Mouse (Mus musculus) bone marrow macrophage, adult 2 months (primary cell): Measurements from ENCODE around the gene Cnn1. TPM values are rescaled to one million over a fixed set of nuclear protein-coding genes. Genes with fewer than 3 reads are reported as not detected.

ENCODE experiments used
- H3K27ac ChIP-seq: 2 replicates; pipeline ENCODE4 v1.5.1; 2012; ENCODE audit warnings: low read depth, low read length; ENCODE audit not compliant: insufficient read depth
- H3K4me1 ChIP-seq: 2 replicates; pipeline ENCODE4 v1.6.1; 2012; ENCODE audit warnings: low read length; ENCODE audit not compliant: control insufficient read depth, insufficient read depth
- H3K4me3 ChIP-seq: 2 replicates; pipeline ENCODE4 v1.5.1; 2012; ENCODE audit warnings: mild to moderate bottlenecking, low read length, moderate library complexity; ENCODE audit not compliant: insufficient read depth
- CTCF ChIP-seq: IDR thresholded peaks from 2 replicates; pipeline ENCODE4 v1.5.1; 2012; ENCODE audit warnings: low read depth, mild to moderate bottlenecking, low read length, moderate library complexity
- POLR2A ChIP-seq: IDR thresholded peaks from 2 replicates; pipeline ENCODE4 v1.6.1; 2012; ENCODE audit warnings: mild to moderate bottlenecking, low read depth, low read length, borderline replicate concordance
- polyA plus RNA-seq: library from polyadenylated mRNA; stranded (reverse); fragments of >200 nt; gene quantifications from 2 replicates; pipeline ENCODE4 v1.2.4, GENCODE M21; 2012; ENCODE audit not compliant: missing spikeins, insufficient read depth, insufficient read length

Gene Cnn1
- polyA plus RNA-seq, 1 experiment = 1.6 TPM

DNA sequence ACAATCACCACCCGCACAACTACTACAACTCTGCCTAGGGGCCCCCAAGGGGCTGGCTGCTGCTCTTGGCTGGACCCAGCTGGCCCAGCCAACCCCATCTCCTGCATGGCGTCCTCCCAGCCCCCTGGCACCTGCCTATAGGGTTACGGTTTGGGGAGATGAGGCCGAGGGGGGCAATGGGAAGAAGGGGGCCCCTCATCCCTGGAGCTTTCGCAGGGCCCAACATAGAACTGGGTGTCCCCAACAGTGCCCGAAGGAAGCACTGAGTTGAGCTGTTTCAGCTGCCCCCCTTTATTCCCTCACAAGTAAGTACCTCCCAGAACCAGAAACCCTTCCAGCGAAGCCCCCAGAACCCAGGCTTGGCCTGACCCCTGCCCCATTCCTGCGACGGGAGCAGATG is 9.2 kb downstream of the Cnn1 start:
- Histone ChIP-seq H3K27ac (no peak overlapping the region), H3K4me3 (no peak overlapping the region), H3K4me1 (no peaks in the 10 kb centered on the region)
- TF ChIP-seq POLR2A (no peak), CTCF (no peak)

DNA sequence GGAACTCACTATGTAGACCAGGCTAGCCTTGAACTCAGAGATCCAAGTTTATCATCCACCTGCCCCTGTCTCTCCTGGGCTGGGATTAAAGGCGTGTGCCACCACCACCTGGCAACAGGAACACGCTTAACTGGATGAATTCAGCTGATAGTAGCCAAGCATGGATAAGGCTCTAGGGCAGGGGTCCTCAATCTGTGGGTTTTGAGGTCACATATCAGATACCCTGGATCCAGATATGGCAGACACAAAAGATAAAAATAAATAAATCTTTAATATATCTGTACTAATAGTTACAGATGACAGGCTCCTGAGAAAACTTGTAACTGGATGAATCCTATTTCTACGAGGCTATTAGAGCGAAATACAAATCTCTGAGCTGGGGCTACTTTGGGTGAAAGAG is 16.6 kb downstream of the Cnn1 start:
- H3K27ac ChIP-seq = no peak overlapping the region
- peaks cover 22% of the 10 kb centered on the region for H3K4me1 ChIP-seq
- TF ChIP-seq CTCF (no peak), POLR2A (no peak)
- H3K4me3 ChIP-seq = no peak overlapping the region

DNA sequence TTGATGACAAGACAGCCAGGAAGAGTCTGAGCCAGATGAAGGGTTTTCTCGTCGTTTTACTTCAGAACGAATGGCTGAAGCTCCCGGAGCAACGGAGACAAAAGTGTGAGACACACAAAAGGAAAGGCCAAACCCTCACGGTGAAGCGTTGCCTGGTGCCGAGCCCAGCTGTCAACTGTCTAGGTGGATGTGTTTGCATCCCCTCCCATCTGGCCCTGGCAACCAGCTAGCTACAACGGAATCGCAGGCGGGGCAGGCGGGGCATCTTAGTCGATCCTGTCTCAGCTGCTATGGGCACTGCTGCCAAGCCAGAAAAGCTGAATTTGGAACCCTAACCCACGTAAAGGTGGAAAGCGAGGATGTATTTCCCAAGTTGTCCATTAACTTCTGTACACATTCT is 17.1 kb downstream of the Cnn1 start:
- Histone ChIP-seq H3K4me3 (peak overlapping the region; percentile 75), H3K27ac (no peak overlapping the region), H3K4me1 (peaks cover 22% of the 10 kb centered on the region)
- TF ChIP-seq POLR2A = no peak
- no peak for TF ChIP-seq CTCF

DNA sequence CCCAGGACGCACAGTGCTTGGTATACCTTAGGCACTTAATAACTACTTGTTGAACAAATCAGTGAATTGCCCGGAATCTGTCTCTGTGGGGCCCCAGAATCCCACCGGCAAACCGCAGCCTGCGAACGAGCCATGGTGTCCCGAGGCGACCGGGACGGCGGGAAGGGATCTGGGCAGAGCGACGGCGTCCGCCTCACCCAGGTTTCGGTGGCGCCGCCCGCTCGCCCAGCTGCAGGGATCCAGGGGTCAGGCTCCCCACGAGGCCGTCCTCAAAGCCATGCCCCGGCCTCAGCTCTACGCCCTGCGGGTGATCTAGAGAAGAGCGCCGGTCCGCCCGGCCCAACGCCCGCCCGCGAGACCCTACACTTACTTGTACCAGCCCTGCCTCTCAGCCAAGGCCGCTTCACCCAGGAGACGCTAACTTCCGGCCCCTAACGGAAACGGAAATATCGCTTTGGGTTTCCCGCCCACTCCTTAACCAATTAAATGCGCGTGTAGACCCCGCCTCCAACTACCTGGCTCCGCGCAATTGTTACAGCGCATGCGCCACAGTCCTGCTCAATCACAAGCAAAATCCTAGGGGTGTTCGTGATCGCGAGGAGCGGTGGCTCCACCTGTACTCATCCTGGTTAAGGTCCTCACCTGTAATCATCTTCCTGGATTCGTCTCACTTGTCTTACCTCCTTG is 17.9 kb downstream of the Cnn1 start, which contains the start of gene Elof1:
Elof1 (minus strand) TSS at position 433 of the 687 bp plus-strand sequence.
- Histone ChIP-seq H3K4me1 (peaks cover 25% of the 10 kb centered on the region), H3K27ac (0 out of 2 replicates have a peak within 1 kb of the TSS, but pooled peaks have one; percentile 24), H3K4me3 (peak within 1 kb of the TSS; percentile 75)
- TF ChIP-seq CTCF = no peak
- TF ChIP-seq POLR2A = 0 out of 2 replicates have a peak, but pooled peaks have one; percentile 16

DNA sequence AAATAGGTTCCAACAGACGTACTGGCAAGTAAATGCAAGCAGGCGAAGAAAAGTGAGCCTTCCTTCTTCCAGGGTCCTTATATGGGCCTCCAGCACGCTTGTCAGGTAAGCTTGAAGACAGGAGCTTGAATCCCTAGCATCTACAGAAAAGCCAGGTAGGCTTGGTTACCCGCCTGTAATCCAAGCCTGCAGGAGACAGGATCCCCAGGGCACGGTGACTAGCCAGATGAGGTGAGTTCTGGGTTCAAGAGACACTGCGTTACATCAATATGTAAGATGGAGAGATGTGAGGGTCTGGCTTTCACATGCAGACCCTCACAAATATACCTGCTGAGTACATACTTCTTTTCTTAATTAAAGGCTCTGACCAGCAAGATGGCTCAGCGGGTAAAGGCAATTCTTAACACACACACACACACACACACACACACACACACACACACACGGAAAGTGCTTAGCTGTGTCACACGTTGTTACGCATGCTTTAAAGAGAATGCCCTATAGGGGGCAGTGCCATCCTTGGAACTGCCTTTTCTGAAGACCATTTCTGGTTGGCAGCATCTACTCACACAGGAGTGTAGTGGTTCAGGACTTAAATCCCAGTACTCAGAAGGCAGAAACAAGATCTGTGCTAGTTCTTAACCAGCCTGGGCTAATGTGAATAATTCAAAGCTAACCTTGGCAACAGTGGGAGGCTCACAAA is 18.9 kb downstream of the Cnn1 start:
- Histone ChIP-seq H3K4me1 (peaks cover 35% of the 10 kb centered on the region), H3K27ac (no peak overlapping the region), H3K4me3 (peak overlapping the region; percentile 75; the same call in 1 of the 2 replicates)
- TF ChIP-seq POLR2A (no peak), CTCF (no peak)

DNA sequence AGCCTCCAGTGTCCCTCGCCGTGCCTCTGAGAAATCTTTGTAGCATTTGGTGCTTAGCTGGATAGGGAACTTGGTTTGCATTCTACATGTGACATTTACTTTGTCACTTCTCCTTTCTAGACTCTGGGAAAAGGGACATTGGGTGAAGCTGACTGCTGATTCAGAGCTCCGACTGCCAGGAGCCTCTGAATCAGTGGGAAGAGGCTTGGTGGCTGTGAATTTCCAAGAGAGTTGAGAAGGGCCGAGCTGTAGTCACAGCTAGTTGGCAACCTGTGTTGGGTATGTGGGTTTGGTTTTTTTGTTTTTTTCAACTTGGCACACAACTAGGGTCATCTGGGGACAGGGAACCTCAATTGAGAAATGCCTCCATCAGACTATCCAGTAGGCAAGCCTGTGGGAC is 20.5 kb downstream of the Cnn1 start:
- Histone ChIP-seq H3K27ac (peak overlapping the region; percentile 92), H3K4me3 (no peak overlapping the region), H3K4me1 (peaks cover 39% of the 10 kb centered on the region)
- no peak for TF ChIP-seq CTCF
- no peak for TF ChIP-seq POLR2A

DNA sequence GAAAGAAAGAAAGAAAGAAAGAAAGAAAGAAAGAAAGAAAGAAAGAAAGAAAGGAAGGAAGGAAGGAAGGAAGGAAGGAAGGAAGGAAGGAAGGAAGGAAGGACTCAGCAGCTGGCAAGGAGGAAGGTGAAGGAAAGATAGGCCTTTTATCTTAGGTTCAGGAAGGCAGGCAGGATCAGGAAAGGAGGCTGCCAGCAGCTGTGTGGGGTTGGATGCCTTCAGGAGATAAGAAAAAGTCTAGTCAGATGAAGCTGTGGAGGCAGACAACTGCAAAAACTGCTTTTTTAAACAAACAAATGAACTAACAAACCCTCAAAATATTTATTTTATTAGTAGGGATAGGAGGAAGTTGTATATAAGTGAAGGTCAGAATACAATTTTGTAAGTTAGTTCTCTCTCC is 22.5 kb downstream of the Cnn1 start:
- TF ChIP-seq POLR2A (no peak), CTCF (no peak)
- Histone ChIP-seq H3K4me3 (no peak overlapping the region), H3K4me1 (peaks cover 46% of the 10 kb centered on the region)

DNA sequence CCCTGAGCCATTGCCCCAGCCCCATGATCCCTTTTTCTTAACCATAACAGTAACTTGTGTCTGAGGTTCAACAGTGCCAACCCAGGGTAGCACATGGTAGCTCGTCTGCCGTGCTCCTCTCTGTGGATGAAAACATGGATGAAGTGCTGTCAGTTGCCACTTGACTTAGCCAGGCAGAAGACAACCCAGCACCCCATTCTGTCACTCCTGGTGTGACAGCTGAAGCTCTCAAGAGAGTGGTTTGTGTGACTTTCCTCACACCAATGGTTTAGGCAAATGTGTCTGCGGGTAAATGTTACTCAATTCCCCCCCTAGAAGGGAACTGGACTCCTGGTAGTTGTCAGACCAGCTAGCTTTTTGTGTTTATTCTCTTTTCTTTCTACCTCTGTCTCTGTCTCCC is 23.0 kb downstream of the Cnn1 start:
- Histone ChIP-seq H3K4me1 (peaks cover 46% of the 10 kb centered on the region), H3K4me3 (no peak overlapping the region), H3K27ac (no peak overlapping the region)
- TF ChIP-seq POLR2A (no peak), CTCF (no peak)

More for the DNA sequence above, 22.5 kb downstream of the Cnn1 start:
- no peak overlapping the region for H3K27ac ChIP-seq

DNA sequence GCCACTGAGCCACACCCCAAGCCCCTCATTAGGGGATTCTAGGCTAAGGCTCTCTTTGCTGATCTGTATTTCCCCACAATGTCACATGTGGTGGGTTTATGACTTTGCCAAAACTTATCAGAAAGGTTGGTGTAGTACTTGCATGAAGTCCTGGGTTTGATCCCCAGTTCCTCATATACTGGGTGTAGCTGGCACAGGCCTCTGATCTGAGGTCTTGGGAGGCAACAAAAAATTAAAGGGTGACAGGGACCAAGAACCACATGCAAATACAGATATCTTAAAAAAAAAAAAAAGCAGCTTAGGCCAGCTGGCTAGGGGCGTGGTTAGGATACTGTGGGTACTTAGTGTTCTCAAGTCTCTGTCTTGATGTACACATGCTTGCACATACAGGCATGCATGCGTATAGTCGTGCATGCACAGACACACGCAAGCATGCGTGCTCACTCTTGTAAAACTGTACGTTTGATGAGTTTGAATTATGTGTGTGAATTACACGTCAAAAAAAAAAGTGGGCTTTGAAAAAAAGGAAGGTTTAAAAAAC is 24.1 kb downstream of the Cnn1 start:
- H3K27ac ChIP-seq = no peak overlapping the region
- no peak for TF ChIP-seq POLR2A
- no peak for TF ChIP-seq CTCF
- peaks cover 43% of the 10 kb centered on the region for H3K4me1 ChIP-seq
- H3K4me3 ChIP-seq = no peak overlapping the region

DNA sequence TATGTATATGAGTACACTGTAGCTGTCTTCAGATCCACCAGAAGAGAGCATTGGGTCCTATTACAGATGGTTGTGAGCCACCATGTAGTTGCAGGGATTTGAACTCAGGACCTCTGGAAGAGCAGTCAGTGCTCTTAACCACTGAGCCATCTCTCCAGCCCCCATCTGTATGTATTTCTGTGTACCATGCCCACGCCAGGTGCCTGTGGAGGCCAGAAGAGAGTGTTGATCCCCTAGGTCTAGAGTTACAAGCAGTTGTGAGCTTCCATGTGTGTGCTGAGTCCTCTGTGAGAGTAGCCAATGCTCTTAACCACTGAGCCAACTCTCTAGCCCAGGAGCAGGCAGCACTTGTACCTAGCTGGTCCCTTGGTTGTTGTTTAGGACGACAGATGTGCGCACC is 25.2 kb downstream of the Cnn1 start:
- no peak overlapping the region for H3K4me3 ChIP-seq
- TF ChIP-seq POLR2A = no peak
- no peak for TF ChIP-seq CTCF
- H3K27ac ChIP-seq = no peak overlapping the region
- peaks cover 32% of the 10 kb centered on the region for H3K4me1 ChIP-seq
